Mouse (Mus musculus) midbrain, embryonic 10.5 days (tissue): Measurements from ENCODE around the gene Cbx4. TPM values are rescaled to one million over a fixed set of nuclear protein-coding genes. Genes with fewer than 3 reads are reported as not detected.

Experiments used
- DNase-seq: peaks from one replicate; pipeline ENCODE4 v3.0.0-alpha.2; 2017; ENCODE audit warnings: low spot score
- H3K27ac ChIP-seq: fragments of 300-500 bp; sonication (generic); replicated peaks from 2 replicates; pipeline ENCODE4 v1.5.1; 2016; ENCODE audit warnings: mild to moderate bottlenecking
- H3K27me3 ChIP-seq: fragments of 300-500 bp; sonication (generic); 2 replicates; pipeline ENCODE4 v1.6.1; 2016; ENCODE audit warnings: low read depth, mild to moderate bottlenecking; ENCODE audit not compliant: poor library complexity, severe bottlenecking
- H3K36me3 ChIP-seq: fragments of 300-500 bp; sonication (generic); 2 replicates; pipeline ENCODE4 v1.6.1; 2016; ENCODE audit warnings: mild to moderate bottlenecking, moderate library complexity
- H3K4me1 ChIP-seq: fragments of 300-500 bp; sonication (generic); 2 replicates; pipeline ENCODE4 v1.6.1; 2016
- H3K4me3 ChIP-seq: fragments of 300-500 bp; sonication (generic); 2 replicates; pipeline ENCODE4 v1.5.1; 2016; ENCODE audit warnings: mild to moderate bottlenecking, moderate library complexity
- H3K9me3 ChIP-seq: fragments of 300-500 bp; sonication (generic); replicated peaks from 2 replicates; pipeline ENCODE4 v1.6.1; 2016; ENCODE audit warnings: mild to moderate bottlenecking
- WGBS: fragments of 180-500 bp; shearing (Covaris S2); methylation state at CpG from one replicate; pipeline ENCODE4 v1.1.7; 2016; 5-methylcytosine and 5-hydroxymethylcytosine counted together
- polyA plus RNA-seq: library from polyadenylated mRNA; unstranded; fragments of >200 nt; fragmentation: Nextera tagmentation; extraction: Ambion mirVana; gene quantifications from 2 replicates; pipeline ENCODE4 v1.2.1, GENCODE M21; 2016

Cbx4 gene
- polyA plus RNA-seq, 1 experiment from 2014 or later: 5.1 TPM

GRCm38 (mm10) chr11:119047261-119048132, 38.5 kb downstream of the Cbx4 start:
- Histone ChIP-seq H3K27ac (no peak overlapping the region), H3K9me3 (no peaks in the 10 kb centered on the region), H3K4me1 (peaks cover 57% of the 10 kb centered on the region), H3K27me3 (peaks cover 100% of the 10 kb centered on the region), H3K4me3 (peak overlapping the region; percentile 49), H3K36me3 (no peaks in the 10 kb centered on the region)
- peak; percentile 65 for DNase-seq
- under 1% methylated on average over 43 of the region's 43 CpGs for whole genome bisulfite sequencing

- H3K4me3 ChIP-seq: peak overlapping the region; percentile 49
- H3K27ac ChIP-seq: peak overlapping the region; percentile 10; the same call in 1 of the 2 replicates
- no peaks in the 10 kb centered on the region for H3K9me3 ChIP-seq
- H3K4me1 ChIP-seq: peaks cover 59% of the 10 kb centered on the region
- DNase-seq: peak; percentile 74
- no peaks in the 10 kb centered on the region for H3K36me3 ChIP-seq
- H3K27me3 ChIP-seq: peaks cover 100% of the 10 kb centered on the region
- under 1% methylated on average over 39 of the region's 39 CpGs for WGBS
Measured at GRCm38 (mm10) chr11:119046601-119047245, 39.3 kb downstream of the Cbx4 start.

GRCm38 (mm10) chr11:119044551-119045337, 41.3 kb downstream of the Cbx4 start:
- under 1% methylated on average over 41 of the region's 41 CpGs for WGBS
- H3K27ac ChIP-seq: peak overlapping the region; percentile 25; the same call in 1 of the 2 replicates
- DNase-seq: peak; percentile 64
- H3K9me3 ChIP-seq: no peaks in the 10 kb centered on the region
- H3K27me3 ChIP-seq: peaks cover 92% of the 10 kb centered on the region
- peaks cover 76% of the 10 kb centered on the region for H3K4me1 ChIP-seq
- H3K36me3 ChIP-seq: no peaks in the 10 kb centered on the region
- H3K4me3 ChIP-seq: peak overlapping the region; percentile 37

GRCm38 (mm10) chr11:119043761-119044550, 42.1 kb downstream of the Cbx4 start:
- H3K27ac ChIP-seq: no peak overlapping the region
- H3K4me1 ChIP-seq: peaks cover 84% of the 10 kb centered on the region
- peak; percentile 61 for DNase-seq

GRCm38 (mm10) chr11:119043273-119043540, 42.8 kb downstream of the Cbx4 start:
- H3K4me3 ChIP-seq: no peak overlapping the region

More at GRCm38 (mm10) chr11:119043761-119044550, 42.1 kb downstream of the Cbx4 start:
- Histone ChIP-seq H3K9me3 (no peaks in the 10 kb centered on the region), H3K27me3 (peaks cover 92% of the 10 kb centered on the region), H3K36me3 (peaks cover 5% of the 10 kb centered on the region), H3K4me3 (peak overlapping the region; percentile 37)
- 2% methylated on average over 10 of the region's 10 CpGs for WGBS

GRCm38 (mm10) chr11:119042466-119043272, 43.4 kb downstream of the Cbx4 start:
- peak; percentile 57 for DNase-seq
- Histone ChIP-seq H3K27ac (no peak overlapping the region), H3K27me3 (peaks cover 92% of the 10 kb centered on the region), H3K36me3 (peaks cover 10% of the 10 kb centered on the region), H3K4me3 (peak overlapping the region; percentile 86), H3K4me1 (peaks cover 86% of the 10 kb centered on the region), H3K9me3 (no peaks in the 10 kb centered on the region)
- WGBS: under 1% methylated on average over 52 of the region's 52 CpGs

More at GRCm38 (mm10) chr11:119043273-119043540, 42.8 kb downstream of the Cbx4 start:
- peaks cover 10% of the 10 kb centered on the region for H3K36me3 ChIP-seq
- WGBS: 2% methylated on average over 4 of the region's 4 CpGs
- H3K9me3 ChIP-seq: no peaks in the 10 kb centered on the region
- H3K27ac ChIP-seq: no peak overlapping the region
- H3K4me1 ChIP-seq: peaks cover 86% of the 10 kb centered on the region
- no peak for DNase-seq
- H3K27me3 ChIP-seq: peaks cover 92% of the 10 kb centered on the region

- no peak for DNase-seq
- H3K4me3 ChIP-seq: peak overlapping the region; percentile 86
- peaks cover 86% of the 10 kb centered on the region for H3K4me1 ChIP-seq
- peaks cover 10% of the 10 kb centered on the region for H3K36me3 ChIP-seq
- no peaks in the 10 kb centered on the region for H3K9me3 ChIP-seq
- peaks cover 92% of the 10 kb centered on the region for H3K27me3 ChIP-seq
- under 1% methylated on average over 31 of the region's 31 CpGs for WGBS
- H3K27ac ChIP-seq: peak overlapping the region; percentile 90
Measured at GRCm38 (mm10) chr11:119041750-119042465, 44.1 kb downstream of the Cbx4 start.

- Histone ChIP-seq H3K4me3 (peak overlapping the region; percentile 86), H3K4me1 (peaks cover 86% of the 10 kb centered on the region), H3K36me3 (peaks cover 10% of the 10 kb centered on the region), H3K9me3 (no peaks in the 10 kb centered on the region), H3K27ac (peak overlapping the region; percentile 90), H3K27me3 (peaks cover 92% of the 10 kb centered on the region)
- 0% methylated on average over 31 of the region's 31 CpGs for WGBS
- DNase-seq: peak; percentile 88
Measured at GRCm38 (mm10) chr11:119041325-119041716, 44.7 kb downstream of the Cbx4 start.

- WGBS: under 1% methylated on average over 55 of the region's 63 CpGs
- DNase-seq: peak; percentile 100
- Histone ChIP-seq H3K36me3 (peaks cover 10% of the 10 kb centered on the region), H3K4me3 (peak within 1 kb of the TSS; percentile 86), H3K27me3 (peaks cover 92% of the 10 kb centered on the region), H3K9me3 (no peaks in the 10 kb centered on the region), H3K27ac (peak within 1 kb of the TSS; percentile 95), H3K4me1 (peaks cover 89% of the 10 kb centered on the region)
Measured at GRCm38 (mm10) chr11:119040600-119041324, 45.3 kb downstream of the Cbx4 start, which contains the start of gene Cbx8. Gene Cbx8, minus strand, starts transcription at chr11:119040969.

- H3K27me3 ChIP-seq: peaks cover 92% of the 10 kb centered on the region
- WGBS: 2% methylated on average over 21 of the region's 21 CpGs
- H3K9me3 ChIP-seq: no peaks in the 10 kb centered on the region
- DNase-seq: no peak
- H3K36me3 ChIP-seq: peaks cover 10% of the 10 kb centered on the region
- H3K4me1 ChIP-seq: peaks cover 90% of the 10 kb centered on the region
- H3K27ac ChIP-seq: peak overlapping the region; percentile 95
- peak overlapping the region; percentile 86 for H3K4me3 ChIP-seq
Measured at GRCm38 (mm10) chr11:119039732-119040512, 46.1 kb downstream of the Cbx4 start.
